Mouse (Mus musculus): Measurements from ENCODE around the gene Dpep1. TPM values are rescaled to one million over a fixed set of nuclear protein-coding genes. Genes with fewer than 3 reads are reported as not detected.

The Dpep1 gene
- not detected for total RNA-seq (2023)

GRCm38 (mm10) chr8:123185566-123186409 is at the start of gene Dpep1:
Gene Dpep1 (plus strand): TSS chr8:123186242.

GRCm38 (mm10) chr8:123157888-123158465 is 28.1 kb upstream of the Dpep1 start, which contains the start of gene Sult5a1:
Gene Sult5a1 (minus strand): TSS chr8:123158315.

GRCm38 (mm10) chr8:123212321-123213117 is 26.5 kb downstream of the Dpep1 start, which contains the start of the genes Chmp1a and Spata33:
Gene Chmp1a (minus strand): TSS chr8:123212763.
Gene Spata33 (plus strand): TSS chr8:123212832.

DNA sequence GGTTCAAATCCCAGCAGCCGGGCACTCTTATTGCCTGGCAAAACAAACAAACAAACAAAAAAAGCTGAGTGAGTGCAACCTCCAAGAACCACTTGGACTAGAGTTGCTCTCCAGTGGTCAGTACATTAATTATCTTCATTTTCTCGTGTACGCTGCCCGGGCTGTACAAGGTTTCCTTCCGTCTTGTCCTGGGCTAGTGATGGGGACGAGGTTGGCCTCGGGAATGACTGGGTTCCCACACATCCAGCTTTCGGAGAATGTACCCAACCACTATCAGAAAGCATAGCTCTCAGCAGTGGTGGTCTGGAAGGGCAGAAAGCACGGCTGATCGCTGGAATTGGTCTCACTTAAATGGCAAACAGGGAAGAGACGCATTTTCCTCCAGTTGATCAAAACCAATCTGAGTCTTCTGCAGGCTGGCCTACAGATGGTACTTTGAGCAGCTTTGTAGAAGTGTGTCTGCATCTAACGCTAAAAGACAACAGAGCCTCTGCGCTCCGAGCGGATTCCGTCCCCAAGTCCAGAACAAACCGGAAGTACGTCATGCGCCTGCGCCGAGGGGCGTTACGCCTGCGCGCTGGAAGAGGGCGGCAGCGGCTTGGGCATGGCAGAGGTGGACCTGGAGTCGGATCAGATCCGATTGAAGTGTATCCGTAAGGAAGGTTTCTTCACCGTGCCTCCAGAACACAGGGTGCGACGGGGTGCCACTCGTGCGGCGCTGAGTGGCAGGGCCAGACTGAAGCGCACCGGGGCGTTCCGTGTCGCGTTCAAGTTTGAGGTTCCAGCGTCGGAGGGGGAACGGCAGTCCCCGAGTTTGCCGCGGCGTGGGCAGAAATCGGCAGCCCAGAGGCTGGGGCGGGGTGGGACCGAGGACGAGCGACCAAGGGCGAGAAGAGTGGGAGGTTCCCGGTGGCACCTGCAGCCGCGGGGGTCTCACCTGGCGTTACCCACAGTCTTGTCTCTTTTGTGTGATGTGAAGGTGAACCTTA is 38.5 kb downstream of the Dpep1 start, which contains the start of gene Cdk10:
TSS of gene Cdk10 (plus strand) at position 565 of the 989 bp plus-strand sequence.

DNA sequence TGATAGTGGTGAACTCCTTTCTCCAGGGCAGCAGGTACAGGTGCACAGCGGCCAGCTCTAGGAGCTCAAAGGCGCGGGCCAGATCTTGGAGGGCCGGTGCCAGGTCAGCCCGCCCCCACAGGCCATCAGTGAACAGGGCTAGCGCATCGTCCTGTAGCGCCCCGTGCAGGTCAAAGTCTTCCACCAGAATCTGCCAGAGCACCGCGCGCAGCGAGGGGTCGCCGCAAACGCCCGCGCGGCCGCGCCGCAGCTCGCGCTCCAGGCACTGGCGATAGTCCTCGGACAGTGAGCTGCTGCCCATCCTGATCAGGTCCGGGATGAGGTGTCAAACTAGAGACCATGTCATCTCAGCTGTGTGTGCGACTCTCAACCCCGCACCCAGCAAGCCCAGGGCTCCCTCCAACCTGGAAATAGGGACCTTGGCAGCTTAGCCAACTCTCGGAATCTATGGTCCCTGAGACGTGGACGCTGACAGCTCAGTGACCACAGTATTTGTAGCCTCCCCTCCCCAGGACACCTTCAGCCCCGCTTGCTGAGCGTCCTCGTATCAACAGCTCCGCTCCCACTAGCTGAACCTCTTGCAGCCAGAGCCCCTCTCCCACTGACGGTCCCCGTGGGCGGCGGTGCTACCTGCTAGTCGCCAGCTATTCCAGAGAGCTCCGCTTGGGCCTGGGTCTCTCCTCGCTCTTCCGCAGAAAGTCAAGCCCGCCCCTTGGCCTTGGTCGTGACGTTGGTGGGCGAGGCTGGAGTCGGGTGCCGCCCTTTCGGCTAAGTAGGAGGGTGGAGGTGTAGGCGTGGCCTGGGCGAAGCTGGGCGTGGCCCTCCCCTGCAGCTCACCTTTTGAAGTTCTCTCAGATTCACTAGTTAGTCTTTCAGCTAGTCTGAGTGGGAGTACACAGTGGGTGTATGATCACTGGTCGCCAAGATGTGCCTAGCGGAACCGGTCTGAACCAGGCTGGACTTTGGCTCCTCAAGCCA is 49.8 kb downstream of the Dpep1 start, which contains the start of gene Spata2l:
TSS of gene Spata2l (minus strand) at position 714 of the 978 bp plus-strand sequence.

Other genes with a start within 250 kb of the Dpep1 start
- gene Ankrd11, start 144.0 kb upstream of the Dpep1 start, total RNA-seq (2023), result 327 TPM
- gene Spg7, start 123.3 kb upstream of the Dpep1 start, total RNA-seq (2023), result 55.4 TPM
- 2,033 TPM for gene Rpl13, start 83.9 kb upstream of the Dpep1 start, total RNA-seq (2023)
- 0.58 TPM for gene Cpne7, start 68.9 kb upstream of the Dpep1 start, total RNA-seq (2023)
- gene Sult5a1, start 27.9 kb upstream of the Dpep1 start, total RNA-seq (2023), result not detected
- 62.4 TPM for gene Chmp1a, start 26.5 kb downstream of the Dpep1 start, total RNA-seq (2023)
- gene Spata33, start 26.6 kb downstream of the Dpep1 start, total RNA-seq (2023), result 0.28 TPM
- 59.2 TPM for gene Cdk10, start 38.6 kb downstream of the Dpep1 start, total RNA-seq (2023)
- 8.7 TPM for gene Spata2l, start 50.0 kb downstream of the Dpep1 start, total RNA-seq (2023)
- 29.9 TPM for gene Zfp276, start 68.0 kb downstream of the Dpep1 start, total RNA-seq (2023)
- gene Vps9d1, start 68.1 kb downstream of the Dpep1 start, total RNA-seq (2023), result 38.6 TPM
- 10.0 TPM for gene Fanca, start 132.3 kb downstream of the Dpep1 start, total RNA-seq (2023)
- not detected for gene Spire2, start 146.5 kb downstream of the Dpep1 start, total RNA-seq (2023)
- 206 TPM for gene Tcf25, start 187.5 kb downstream of the Dpep1 start, total RNA-seq (2023)
- 0.18 TPM for gene Mc1r, start 220.9 kb downstream of the Dpep1 start, total RNA-seq (2023)
- gene Tubb3, start 225.2 kb downstream of the Dpep1 start, total RNA-seq (2023), result 2.0 TPM
- 13.2 TPM for gene Def8, start 237.3 kb downstream of the Dpep1 start, total RNA-seq (2023)

All from CD8-positive naive resting alpha-beta T cell, adult 57 days (primary cell).